Mouse (Mus musculus) gastrocnemius, postnatal 36 days (tissue): ENCODE measurements around the gene Plekhm3. TPM values are rescaled to one million over a fixed set of nuclear protein-coding genes. Genes with fewer than 3 reads are reported as not detected.
A peak's percentile ranks its signal among the peaks of the same experiment; 100 is the strongest.

Source experiments
- DNase-seq, 2 experiments: peaks; one replicate each; pipeline ENCODE4 v3.0.0; 2022
- intact Hi-C: fragments of 180-260 bp; cut with DNase I; formaldehyde crosslinking; loops from one replicate; pipeline ENCODE4 v1.15.1; 2025
- total RNA-seq, 2 experiments: library from RNA; stranded (reverse); gene quantifications; 2 replicates each; pipeline ENCODE4 v1.2.3; 2021

Plekhm3 gene
- total RNA-seq, 2 experiments from 2014 or later = 4.7 to 6.7 TPM

DNA sequence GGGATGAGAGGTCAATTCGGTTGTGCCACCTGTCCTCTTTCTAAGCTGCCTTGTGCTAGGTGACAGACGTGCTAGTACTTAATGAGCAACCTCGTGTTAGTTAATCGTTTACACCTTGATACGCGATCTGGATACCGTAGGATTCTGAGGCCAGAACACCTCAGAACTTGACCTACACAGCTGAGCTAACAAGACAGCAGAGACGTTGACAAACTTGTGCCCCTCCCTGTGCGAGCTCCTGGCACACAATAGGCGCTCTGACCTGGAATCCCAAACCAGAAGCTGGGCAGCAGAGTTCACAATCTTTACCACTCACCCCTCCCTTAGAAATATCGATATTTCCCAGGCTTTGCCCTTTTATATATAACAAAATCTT is 218.5 kb downstream of the Plekhm3 start:
- DNase-seq = no peak
- intact Hi-C loops = loop anchor here (5.0 kb wide), 2 partner anchors 54 to 184 kb away; no protein-coding TSS in a partner anchor

- intact Hi-C loops = loop anchor here (5.0 kb wide), 2 partner anchors 55 to 185 kb away; no protein-coding TSS in a partner anchor
- peak; percentile 88 to 92 for DNase-seq
These were observed 219.0 kb downstream of the Plekhm3 start, which contains the start of gene Fzd5 for GRCm38 (mm10) chr1:64737502-64738179. Gene Fzd5 (minus strand): TSS chr1:64737751.

GRCm38 (mm10) chr1:64736681-64737501 is 219.7 kb downstream of the Plekhm3 start:
- DNase-seq = no peak
- intact Hi-C loops = loop anchor here (5.0 kb wide), 2 partner anchors 55 to 185 kb away; no protein-coding TSS in a partner anchor

Other genes with a start within 250 kb of the Plekhm3 start
- gene Fzd5, start 219.1 kb downstream of the Plekhm3 start, total RNA-seq = 1 to 10 TPM; 1.5 to 1.9 TPM
- gene Akr1cl, start 75.9 kb upstream of the Plekhm3 start, total RNA-seq = not detected
- not detected for gene Cryge, start 94.3 kb upstream of the Plekhm3 start, total RNA-seq
- not detected for gene Crygd, start 106.6 kb upstream of the Plekhm3 start, total RNA-seq
- not detected for gene Crygc, start 116.9 kb upstream of the Plekhm3 start, total RNA-seq
- not detected for gene Crygb, start 125.5 kb upstream of the Plekhm3 start, total RNA-seq
- not detected for gene Cryga, start 146.5 kb upstream of the Plekhm3 start, total RNA-seq
- not detected for gene Gm28845, start 162.7 kb upstream of the Plekhm3 start, total RNA-seq
- gene D630023F18Rik, start 166.4 kb upstream of the Plekhm3 start, total RNA-seq = not detected
- gene Idh1, start 229.7 kb upstream of the Plekhm3 start, total RNA-seq = 10 to 100 TPM; 21.2 to 36.7 TPM
- 1 to 10 TPM; 6.4 TPM for gene Pikfyve, start 229.9 kb upstream of the Plekhm3 start, total RNA-seq